Mouse (Mus musculus) midbrain, postnatal 0 days (tissue): Measurements from ENCODE around the gene Ube4b. TPM values are rescaled to one million over a fixed set of nuclear protein-coding genes. Genes with fewer than 3 reads are reported as not detected.
A peak's percentile ranks its signal among the peaks of the same experiment; 100 is the strongest.

ENCODE experiments used
- ATAC-seq: fragments of 200-750 bp; cut with Nextera tagmentation; 2 replicates; pipeline ENCODE4 v1.8.0; 2017; ENCODE audit warnings: moderate number of reproducible peaks, mild to moderate bottlenecking, moderate TSS enrichment, moderate library complexity; ENCODE audit not compliant: low FRiP score
- DNase-seq: peaks from one replicate; pipeline ENCODE4 v3.0.0-alpha.2; 2015; ENCODE audit warnings: low spot score
- H3K27ac ChIP-seq: fragments of 300-500 bp; sonication (generic); 2 replicates; pipeline ENCODE4 v1.5.1; 2014; ENCODE audit warnings: low read depth, mild to moderate bottlenecking, low read length, mixed read lengths
- H3K27me3 ChIP-seq: fragments of 300-500 bp; sonication (generic); 2 replicates; pipeline ENCODE4 v1.6.1; 2014; ENCODE audit warnings: low read length, control low read depth, mixed read lengths; ENCODE audit not compliant: insufficient read depth
- H3K36me3 ChIP-seq: fragments of 300-500 bp; sonication (generic); 2 replicates; pipeline ENCODE4 v1.6.1; 2014; ENCODE audit warnings: low read length, control low read depth, mixed read lengths; ENCODE audit not compliant: insufficient read depth
- H3K4me1 ChIP-seq: fragments of 300-500 bp; sonication (generic); 2 replicates; pipeline ENCODE4 v1.6.1; 2014; ENCODE audit warnings: mild to moderate bottlenecking, control low read depth, antibody characterized with exemption, low read length, mixed read lengths; ENCODE audit not compliant: insufficient read depth
- H3K4me2 ChIP-seq: fragments of 300-500 bp; sonication (generic); 2 replicates; pipeline ENCODE4 v1.6.1; 2014; ENCODE audit warnings: low read depth, mild to moderate bottlenecking, low read length, mixed read lengths; ENCODE audit not compliant: poor library complexity, severe bottlenecking
- H3K4me3 ChIP-seq: fragments of 300-500 bp; sonication (generic); 2 replicates; pipeline ENCODE4 v1.5.1; 2014; ENCODE audit warnings: low read depth, mild to moderate bottlenecking, low read length, moderate library complexity
- H3K9ac ChIP-seq: fragments of 300-500 bp; sonication (generic); replicated peaks from 2 replicates; pipeline ENCODE4 v1.6.1; 2014; ENCODE audit warnings: mild to moderate bottlenecking, low read length, moderate library complexity, mixed read lengths; ENCODE audit not compliant: poor library complexity, severe bottlenecking
- H3K9me3 ChIP-seq: fragments of 300-500 bp; sonication (generic); 2 replicates; pipeline ENCODE4 v1.6.1; 2016; ENCODE audit warnings: low read length, control low read depth
- CTCF ChIP-seq: IDR thresholded peaks from 2 replicates; pipeline ENCODE4 v1.5.1; 2016; ENCODE audit warnings: antibody characterized with exemption, mild to moderate bottlenecking
- WGBS: fragments of 180-500 bp; shearing (Covaris S2); extraction: QIAGEN DNeasy Blood & Tissue Kit; methylation state at CpG from one replicate; pipeline ENCODE4 v1.1.7; 2014; 5-methylcytosine and 5-hydroxymethylcytosine counted together
- polyA plus RNA-seq: library from polyadenylated mRNA; unstranded; fragments of >200 nt; fragmentation: Nextera tagmentation; extraction: Ambion mirVana; gene quantifications from 2 replicates; pipeline ENCODE4 v1.2.1, GENCODE M21; 2015
- total RNA-seq: library from RNA; depleted of rRNA; stranded (reverse); fragments of >200 nt; gene quantifications from 2 replicates; pipeline ENCODE4 v1.2.3, GENCODE M21; 2014

Gene Ube4b
- total and polyA plus RNA-seq, 2 experiments from 2014 or later, result 51.9 to 94.4 TPM

DNA sequence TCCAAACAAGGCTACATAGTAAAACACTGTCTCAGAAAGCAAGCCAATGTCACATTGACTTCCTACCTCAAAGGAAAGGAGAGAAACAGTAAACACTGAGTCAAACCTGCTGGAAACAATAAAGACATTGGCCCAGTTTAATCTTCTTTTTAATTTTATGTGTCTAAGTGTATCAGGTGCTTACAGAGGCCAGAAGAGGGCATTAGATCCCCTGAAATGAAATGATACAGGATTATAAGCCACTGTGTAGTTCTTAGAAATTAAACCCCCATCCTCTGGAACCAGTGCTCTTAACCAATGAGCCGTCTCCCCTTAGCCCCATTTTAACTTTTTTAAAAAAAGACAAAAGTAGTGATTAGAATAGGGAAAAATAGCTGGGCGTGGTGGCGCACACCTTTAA lies 12.3 kb downstream of the Ube4b start:
- WGBS, result 86% methylated on average over 3 of the region's 3 CpGs
- H3K36me3 ChIP-seq, result no peaks in the 10 kb centered on the region
- DNase-seq (no peak), ATAC-seq (no peak)
- H3K4me3 ChIP-seq, result no peak overlapping the region
- no peak overlapping the region for H3K9ac ChIP-seq
- no peak overlapping the region for H3K27ac ChIP-seq
- H3K4me2 ChIP-seq, result no peak overlapping the region
- H3K27me3 ChIP-seq, result no peaks in the 10 kb centered on the region
- peak; percentile 54 for TF ChIP-seq CTCF
- H3K9me3 ChIP-seq, result no peaks in the 10 kb centered on the region
- no peaks in the 10 kb centered on the region for H3K4me1 ChIP-seq

DNA sequence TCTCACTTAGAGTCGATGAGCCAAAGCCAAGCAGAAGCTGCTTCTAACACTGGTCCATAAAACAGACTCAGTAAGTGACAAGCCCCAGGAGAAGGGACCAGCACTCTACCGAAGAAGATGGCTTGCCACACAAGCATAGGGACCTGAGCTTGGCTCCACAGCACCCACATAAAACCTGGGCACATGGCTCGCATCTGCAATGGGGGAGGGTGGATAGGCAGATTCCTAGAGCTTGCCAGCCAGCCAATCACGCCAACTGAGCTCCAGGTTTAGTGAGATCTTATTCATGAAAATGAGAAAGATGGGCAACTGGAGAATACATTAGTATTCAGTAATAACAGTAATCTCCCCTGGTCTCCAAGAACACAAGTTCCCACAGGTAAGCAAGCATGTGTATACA lies 16.8 kb downstream of the Ube4b start:
- Histone ChIP-seq H3K4me2 (no peak overlapping the region), H3K27me3 (no peaks in the 10 kb centered on the region), H3K9me3 (no peaks in the 10 kb centered on the region), H3K27ac (no peak overlapping the region), H3K9ac (no peak overlapping the region), H3K4me3 (no peak overlapping the region), H3K36me3 (no peaks in the 10 kb centered on the region), H3K4me1 (peaks cover 2% of the 10 kb centered on the region; the same call in 1 of the 2 replicates)
- WGBS, result 91% methylated on average over 4 of the region's 4 CpGs
- no peak for TF ChIP-seq CTCF
- no peak for ATAC-seq
- DNase-seq, result no peak

DNA sequence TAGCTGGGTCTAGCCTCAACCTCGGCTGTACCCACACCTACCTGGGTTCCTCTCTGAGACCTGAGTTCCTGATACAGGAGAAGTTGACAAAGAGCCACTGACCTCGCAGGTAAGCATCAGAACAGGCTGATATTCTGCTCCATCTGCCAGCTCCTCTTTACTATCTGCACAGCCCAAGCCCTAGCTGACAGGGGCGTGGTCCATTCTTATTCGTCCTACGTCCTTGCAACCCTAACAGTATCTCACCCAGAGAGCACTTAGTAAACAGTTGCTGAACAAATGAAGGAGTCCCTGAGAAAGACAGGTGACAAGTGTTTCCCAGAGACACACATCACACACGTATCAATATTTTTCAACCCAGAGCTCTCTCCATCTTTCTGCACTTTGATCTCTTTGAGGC lies 18.2 kb downstream of the Ube4b start:
- Histone ChIP-seq H3K4me3 (no peak overlapping the region), H3K9ac (no peak overlapping the region), H3K9me3 (no peaks in the 10 kb centered on the region), H3K4me1 (peaks cover 4% of the 10 kb centered on the region; the same call in 1 of the 2 replicates), H3K4me2 (no peak overlapping the region), H3K27ac (no peak overlapping the region), H3K27me3 (no peaks in the 10 kb centered on the region), H3K36me3 (no peaks in the 10 kb centered on the region)
- DNase-seq, result no peak
- ATAC-seq, result no peak
- WGBS, result 90% methylated on average over 6 of the region's 6 CpGs
- TF ChIP-seq CTCF, result no peak

DNA sequence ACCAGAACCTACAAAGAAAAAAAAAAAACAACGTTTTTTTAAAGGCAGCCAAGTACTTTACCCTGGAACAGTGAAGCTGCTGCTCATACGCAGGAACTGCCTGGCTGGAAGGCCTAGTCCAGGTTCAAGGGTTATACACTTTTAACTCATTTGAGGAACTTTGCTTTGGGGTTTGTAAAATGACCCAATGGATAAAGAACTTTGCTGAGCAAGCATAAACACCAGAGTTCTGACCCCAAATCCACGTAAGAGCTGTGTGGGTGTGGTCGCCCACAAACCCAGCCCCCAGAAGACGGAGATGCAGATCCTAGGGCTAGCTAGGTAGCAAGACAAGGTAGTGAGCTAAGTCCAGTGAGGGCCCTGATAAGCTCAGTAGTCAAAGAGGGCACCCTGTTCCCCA lies 19.1 kb downstream of the Ube4b start:
- 81% methylated on average over 5 of the region's 5 CpGs for WGBS
- Histone ChIP-seq H3K27ac (no peak overlapping the region), H3K36me3 (no peaks in the 10 kb centered on the region), H3K4me3 (no peak overlapping the region), H3K4me2 (no peak overlapping the region), H3K9ac (no peak overlapping the region), H3K4me1 (peaks cover 4% of the 10 kb centered on the region; the same call in 1 of the 2 replicates), H3K27me3 (no peaks in the 10 kb centered on the region), H3K9me3 (no peaks in the 10 kb centered on the region)
- DNase-seq, result no peak
- TF ChIP-seq CTCF, result no peak
- ATAC-seq, result no peak

DNA sequence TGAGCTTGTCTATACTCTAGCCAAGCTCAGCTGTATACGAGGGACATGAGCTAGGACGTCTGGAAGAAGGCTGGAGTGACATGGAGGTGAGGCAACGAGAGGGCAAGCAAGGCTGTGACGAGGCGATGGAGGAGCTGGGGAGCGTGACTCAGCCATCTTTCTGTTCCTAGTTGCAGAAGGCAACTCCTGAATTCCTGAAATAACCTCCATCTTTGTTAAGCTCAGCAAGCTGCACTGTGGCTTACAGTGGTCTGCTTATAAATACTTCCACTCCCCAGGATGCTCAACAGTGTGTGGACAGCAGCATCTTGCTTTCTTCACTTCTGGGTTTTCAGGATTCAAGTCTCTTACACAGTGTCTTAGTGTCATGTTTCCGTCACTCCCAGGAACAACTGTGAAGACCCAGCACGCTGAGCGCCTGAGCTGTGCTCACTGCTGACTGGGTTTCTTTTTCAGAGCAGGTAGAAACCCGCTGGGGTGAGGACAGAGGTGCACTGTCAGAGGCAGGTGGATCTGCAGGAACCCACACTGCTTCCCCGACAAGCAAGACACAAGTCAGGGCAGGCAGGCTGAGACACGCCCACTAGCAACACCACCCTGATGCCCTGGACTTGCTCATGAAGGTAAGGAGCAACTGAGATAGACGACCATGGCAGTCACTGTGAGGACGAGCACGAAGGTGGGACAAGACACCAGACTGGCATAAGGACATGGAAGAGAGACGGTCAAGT lies 20.7 kb downstream of the Ube4b start:
- no peak for DNase-seq
- Histone ChIP-seq H3K4me3 (no peak overlapping the region), H3K27ac (no peak overlapping the region), H3K9ac (no peak overlapping the region), H3K9me3 (no peaks in the 10 kb centered on the region), H3K27me3 (no peaks in the 10 kb centered on the region), H3K36me3 (no peaks in the 10 kb centered on the region), H3K4me1 (peaks cover 4% of the 10 kb centered on the region; the same call in 1 of the 2 replicates), H3K4me2 (no peak overlapping the region)
- no peak for TF ChIP-seq CTCF
- ATAC-seq, result no peak
- 82% methylated on average over 16 of the region's 16 CpGs for WGBS

GRCm38 (mm10) chr4:149404640-149405465 lies 21.7 kb downstream of the Ube4b start:
- H3K27me3 ChIP-seq, result no peaks in the 10 kb centered on the region
- H3K4me2 ChIP-seq, result no peak overlapping the region
- ATAC-seq (no peak), DNase-seq (peak; percentile 33)
- H3K9me3 ChIP-seq, result no peaks in the 10 kb centered on the region
- H3K27ac ChIP-seq, result no peak overlapping the region
- no peak overlapping the region for H3K4me3 ChIP-seq
- no peaks in the 10 kb centered on the region for H3K36me3 ChIP-seq
- 57% methylated on average over 19 of the region's 19 CpGs for WGBS
- peaks cover 4% of the 10 kb centered on the region; the same call in 1 of the 2 replicates for H3K4me1 ChIP-seq
- H3K9ac ChIP-seq, result no peak overlapping the region
- TF ChIP-seq CTCF, result no peak
